Mouse (Mus musculus) cerebellum, postnatal 36 days (tissue): ENCODE measurements around the gene Chic1.

ENCODE experiments used
- DNase-seq, 2 experiments: peaks; one replicate each; pipeline ENCODE4 v3.0.0; 2021 to 2022; ENCODE audit warnings: mixed read lengths in 2 of 2

Chic1 gene

DNA sequence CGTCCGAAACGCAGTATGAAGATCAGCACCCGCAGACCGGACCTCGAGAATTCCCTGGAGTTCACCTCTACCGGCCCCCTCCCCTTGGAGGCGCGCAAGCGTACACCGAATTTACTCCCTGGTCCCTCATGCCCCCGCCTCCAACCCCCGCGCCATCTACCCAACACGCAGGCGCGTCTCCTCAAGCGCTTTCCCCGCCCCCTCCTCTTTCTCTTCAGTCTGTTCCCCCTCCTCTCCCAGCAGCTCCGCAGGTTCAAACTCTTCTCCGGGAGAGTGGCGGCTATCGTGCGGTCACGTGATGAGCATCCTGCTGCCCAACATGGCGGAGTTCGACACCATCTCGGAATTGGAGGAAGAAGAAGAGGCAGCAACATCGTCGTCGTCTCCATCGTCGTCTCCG is at the start of gene Chic1:
Gene Chic1 (plus strand): TSS at position 190 of the 400 bp plus-strand sequence.
- DNase-seq: peak; percentile 72 to 80

DNA sequence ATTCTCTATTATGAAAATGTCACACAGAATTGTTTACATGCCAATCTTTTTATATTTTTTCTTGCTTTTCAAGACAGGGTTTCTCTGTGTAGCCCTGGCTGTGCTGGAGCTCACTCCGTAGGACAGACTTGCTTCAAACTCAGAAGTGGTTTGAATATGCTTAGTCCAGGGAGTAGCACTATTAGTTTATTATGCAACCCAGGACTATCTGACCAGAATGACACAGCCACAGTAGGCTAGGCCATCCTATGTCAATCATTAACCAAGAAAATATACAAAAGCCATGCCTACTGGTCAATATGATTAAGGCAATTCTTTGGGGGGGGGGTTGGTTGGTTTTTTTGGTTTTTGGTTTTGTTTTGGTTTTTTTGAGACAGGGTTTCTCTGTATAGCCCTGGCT is 48.0 kb upstream of the Chic1 start:
- DNase-seq: no peak

DNA sequence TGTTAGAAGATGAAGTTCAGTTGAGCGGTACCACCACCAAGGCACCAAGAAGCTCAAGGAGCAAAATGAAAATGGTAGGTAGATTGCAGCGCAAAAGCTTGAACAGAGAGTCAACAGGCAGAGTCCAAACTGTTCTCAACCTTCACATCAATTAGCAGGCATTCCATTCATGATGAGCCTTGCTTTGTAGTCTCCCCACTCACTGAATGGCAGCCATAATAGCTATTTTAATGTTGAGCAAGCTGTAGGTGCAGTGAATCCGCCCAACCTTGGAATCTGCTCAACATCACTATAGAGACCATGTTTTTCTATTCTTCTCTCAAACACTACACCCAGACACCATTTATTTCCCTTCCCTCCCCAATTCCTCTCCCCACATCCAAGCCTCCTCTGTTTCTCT is 44.6 kb upstream of the Chic1 start:
- no peak for DNase-seq

DNA sequence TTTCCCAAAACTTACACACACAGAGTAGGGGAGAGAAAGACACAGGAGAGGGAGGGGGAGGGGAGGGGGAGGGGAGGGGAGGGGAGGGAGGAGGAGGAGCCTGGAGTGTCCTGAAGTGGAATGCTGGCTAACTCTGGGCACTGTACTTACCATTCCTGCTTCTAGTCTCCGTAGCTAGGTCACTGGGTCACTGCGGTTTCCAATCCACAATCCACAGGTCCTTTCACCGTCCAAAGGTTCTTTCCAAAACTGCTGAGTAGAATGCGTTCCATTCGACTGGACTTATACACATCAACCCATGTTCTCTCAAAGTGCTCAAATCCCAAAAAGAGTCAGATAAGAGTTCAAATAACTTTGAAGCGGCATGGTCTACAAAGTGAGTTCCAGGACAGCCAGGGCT is 42.1 kb upstream of the Chic1 start:
- DNase-seq: no peak

DNA sequence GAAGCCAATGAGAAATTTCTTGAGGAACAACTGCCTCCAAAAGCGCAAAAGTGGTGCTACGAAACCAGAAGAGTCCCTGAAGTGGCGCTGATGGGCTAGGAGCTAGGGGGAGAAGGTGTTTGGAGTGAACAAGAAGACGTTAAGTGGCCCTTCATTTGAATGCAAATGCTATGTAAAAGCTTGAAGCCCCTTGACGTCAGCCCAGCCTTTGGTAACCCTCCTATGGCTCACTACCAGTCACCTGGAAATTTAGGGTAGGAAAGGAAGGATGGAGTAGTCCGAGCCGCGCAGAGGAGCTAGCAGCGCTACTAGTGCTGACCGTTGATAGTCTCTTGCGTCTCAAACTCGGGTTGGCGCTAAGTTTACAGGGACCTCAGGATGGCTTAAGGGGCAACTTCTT is 35.1 kb upstream of the Chic1 start, which contains the start of gene Cdx4:
Gene Cdx4 (plus strand): TSS at position 253 of the 400 bp plus-strand sequence.
- no peak for DNase-seq

DNA sequence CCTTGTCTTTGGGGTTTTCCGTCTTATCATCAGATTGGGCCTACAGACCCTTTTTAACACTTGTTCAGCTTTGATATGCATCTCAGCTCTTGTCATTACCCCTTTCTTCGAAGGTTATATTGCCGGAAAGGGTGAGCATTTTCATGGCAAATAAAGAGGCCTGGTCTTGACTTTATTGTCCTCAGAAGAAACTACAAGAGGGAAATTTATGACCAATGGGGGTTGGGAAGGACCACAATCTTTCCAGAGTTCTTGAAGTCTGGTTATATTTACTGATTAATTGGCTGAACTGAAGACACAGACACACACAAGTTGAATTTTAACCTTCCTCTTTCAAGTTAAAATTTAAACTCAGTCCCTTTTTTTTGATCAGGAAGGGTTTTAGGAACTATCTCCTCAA is 30.4 kb upstream of the Chic1 start:
- DNase-seq: no peak

DNA sequence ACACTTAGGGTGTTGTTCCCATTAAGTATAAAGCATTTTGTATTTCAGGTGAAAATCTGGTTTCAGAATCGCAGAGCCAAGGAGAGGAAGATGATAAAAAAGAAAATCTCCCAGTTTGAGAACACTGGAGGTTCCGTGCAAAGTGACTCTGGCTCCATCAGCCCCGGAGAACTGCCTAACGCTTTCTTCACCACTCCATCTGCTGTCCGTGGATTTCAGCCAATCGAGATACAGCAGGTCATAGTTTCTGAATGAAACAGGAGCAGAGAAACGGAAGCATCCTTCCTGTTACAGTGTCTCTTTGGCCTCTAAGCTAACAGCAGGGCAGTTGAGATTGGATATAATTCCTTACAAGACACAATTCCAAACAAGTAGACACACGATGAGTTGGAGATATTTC is 26.9 kb upstream of the Chic1 start:
- DNase-seq: peak; percentile 14 to 35

DNA sequence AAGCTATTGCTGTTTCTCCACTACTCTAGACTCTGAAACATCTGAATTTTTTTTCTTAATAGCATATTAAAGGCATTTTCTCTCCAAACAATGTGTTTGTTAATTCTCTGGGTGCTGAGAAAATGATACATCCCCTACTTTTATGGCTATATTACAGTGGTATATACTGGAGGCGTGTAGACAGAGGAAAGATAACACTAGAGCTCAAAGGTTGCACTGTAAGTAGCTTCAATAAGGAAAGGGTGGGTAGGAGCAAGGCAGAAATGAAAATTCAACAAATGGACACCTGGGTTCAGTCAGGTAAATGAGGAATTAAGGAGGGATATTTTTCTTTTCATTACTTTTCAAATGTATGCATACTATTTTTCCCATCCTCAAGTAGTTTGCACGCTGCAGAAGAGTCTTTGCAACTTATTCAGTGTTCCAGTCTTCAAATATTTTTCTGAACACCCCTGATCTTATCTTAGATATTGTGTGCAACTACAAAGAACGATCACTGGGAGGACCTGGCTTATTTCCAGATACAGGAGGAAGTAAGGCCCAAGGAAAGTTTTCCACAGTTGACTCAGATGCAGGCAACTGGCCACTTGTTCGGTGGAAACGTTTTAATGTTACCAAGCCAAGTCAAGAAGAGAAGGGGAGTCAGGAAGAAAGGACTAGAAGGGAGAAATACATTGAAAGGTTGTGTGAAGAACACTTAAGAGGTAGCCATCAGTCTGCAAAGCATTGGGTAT is 25.0 kb upstream of the Chic1 start:
- DNase-seq: no peak

DNA sequence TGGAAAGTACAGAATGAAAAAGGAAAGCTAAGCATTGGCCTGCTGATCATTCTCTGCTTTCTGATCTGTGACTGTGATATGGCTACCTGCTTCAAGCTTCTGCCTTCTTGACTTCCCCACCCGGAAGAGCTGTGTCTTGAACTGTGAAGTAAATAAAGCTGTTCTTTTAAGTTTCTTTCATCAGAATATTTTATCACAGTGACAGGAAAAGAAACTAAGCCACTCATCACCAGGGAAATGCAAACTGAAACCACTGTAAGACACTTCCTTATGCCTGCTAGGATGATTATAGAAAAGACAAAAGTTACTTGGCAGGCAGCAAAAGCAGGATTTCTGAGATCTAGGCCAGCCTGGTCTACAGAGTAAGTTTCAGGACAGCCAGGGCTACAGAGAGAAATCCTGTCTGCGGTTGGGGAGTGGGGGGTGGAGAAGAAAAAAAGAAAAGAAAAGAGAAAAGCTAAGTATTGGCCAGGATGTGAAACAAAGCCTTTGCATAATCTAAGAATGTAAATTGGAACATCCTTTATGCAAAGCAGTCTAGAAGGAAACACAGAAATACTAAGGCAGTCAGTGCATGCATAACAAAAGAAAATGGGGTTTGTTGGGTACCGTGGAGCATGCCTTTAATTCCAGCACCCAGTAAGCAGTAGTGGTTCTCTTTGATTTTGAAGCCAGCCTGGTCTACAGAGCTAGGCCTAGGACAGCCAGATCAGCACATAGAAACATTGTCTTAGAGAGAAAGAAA is 14.7 kb upstream of the Chic1 start:
- DNase-seq: no peak

DNA sequence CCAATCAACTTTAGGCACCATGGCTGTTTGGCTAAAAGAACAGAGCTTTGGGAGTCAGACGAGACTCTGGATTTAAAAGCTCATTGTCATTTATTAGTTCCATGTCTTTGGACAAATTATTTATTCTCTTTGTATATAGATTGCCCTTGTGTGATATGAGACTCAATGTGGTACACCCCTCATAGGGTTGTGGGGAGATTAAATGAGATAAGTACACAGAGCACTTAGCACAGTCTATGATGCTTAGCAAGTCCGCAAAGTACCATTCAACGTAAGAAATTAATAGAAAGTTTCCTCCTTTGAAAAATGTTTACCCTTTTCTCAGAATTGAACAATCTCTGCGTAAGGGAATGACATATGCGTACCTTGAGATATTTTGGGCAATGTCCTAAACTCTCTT is 492 bp upstream of the Chic1 start:
- DNase-seq: no peak

DNA sequence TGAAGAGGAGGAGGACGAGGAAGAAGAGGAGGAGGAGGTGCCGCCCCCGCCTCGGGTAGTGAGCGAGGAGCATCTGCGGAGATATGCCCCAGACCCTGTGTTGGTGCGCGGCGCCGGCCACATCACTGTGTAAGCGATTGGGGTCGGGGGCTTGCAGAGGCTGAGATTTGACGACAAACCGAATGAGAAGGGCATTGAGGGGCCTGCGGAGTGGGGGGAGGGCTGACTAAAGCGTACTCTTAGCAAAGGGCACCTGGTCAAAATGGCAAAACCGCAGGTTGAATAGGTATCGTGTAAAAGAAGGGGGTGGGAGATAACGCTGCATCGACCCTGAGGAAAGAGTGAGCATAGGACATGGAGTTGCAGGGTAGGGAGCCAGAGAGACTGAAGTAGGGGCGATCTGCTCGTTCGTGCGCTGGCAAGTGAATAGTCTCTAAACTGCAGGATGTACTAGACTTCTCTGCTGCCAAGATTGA is 523 bp downstream of the Chic1 start:
- DNase-seq: peak; percentile 4 to 21

DNA sequence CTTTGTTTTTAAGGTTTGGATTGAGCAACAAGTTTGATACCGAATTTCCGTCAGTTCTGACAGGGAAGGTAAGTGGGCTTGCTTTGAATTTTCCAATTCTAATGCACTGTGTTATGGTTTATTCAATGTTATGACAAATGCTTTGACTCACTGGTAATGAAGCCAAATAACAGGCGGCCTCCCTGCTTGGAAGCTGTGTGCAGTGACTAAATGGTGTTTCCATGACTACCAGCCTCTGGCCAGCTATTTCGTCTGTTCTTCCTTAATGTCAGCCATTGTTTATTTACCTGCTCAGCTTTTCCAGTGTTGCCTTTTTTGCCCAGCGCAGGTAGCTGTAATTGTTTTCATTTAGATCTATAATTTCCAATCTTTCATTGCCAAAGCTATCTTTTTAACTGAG is 9.9 kb downstream of the Chic1 start:
- DNase-seq: no peak

DNA sequence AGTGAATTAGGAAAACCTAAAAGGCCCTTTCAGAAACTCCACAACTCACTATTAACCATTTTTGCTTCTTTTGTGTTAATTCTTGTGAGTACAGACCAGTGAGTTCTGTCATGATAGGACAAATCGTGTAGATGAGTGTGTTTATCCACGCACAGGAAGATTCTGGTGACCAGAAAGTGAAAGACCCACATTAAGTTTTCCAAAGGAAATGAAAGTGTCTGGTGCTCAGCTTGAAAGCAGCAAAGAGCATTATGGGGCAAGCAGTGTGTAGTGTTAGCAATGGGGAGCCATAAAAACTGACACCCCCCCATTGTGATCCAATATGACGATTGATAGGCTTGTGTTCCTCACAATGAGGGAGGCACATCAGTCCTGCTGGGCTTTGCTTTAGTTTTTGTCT is 12.4 kb downstream of the Chic1 start:
- no peak for DNase-seq

DNA sequence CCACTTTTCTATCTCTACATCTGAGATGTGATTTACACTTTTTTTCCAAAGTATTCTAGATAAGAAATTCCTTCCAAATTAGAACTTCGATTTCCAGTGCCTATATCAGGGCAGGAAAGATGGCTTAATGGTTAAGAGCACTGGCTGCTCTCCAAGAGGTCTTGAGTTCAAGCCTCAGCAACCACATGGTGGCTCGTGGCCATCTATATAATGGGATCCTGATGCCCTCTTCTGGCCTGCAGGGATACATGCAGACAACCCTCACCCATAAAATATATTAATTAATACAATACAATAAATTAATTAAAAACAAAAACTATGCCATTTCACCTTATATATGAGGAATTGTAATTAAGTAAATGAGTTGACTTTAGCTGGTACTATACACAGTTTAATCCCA is 14.9 kb downstream of the Chic1 start:
- DNase-seq: no peak

DNA sequence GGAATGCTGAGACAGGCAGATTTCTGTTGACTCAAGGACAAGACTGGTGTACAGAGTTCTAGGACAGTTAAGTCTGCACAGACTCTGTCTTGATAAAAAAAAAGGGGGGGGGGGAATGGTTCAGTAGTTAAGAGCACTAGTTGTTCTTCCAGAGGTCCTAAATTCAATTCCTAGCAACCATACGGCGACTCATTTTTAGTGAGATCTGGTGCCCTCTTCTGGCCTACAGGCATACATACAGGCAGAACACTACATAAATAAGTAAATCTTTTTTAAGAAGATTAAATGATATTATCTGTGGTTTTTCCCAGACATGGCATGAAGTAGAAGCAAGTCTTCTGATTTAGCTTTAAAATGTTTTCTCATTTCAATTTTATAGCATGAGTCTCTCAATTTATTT is 15.4 kb downstream of the Chic1 start:
- DNase-seq: no peak

DNA sequence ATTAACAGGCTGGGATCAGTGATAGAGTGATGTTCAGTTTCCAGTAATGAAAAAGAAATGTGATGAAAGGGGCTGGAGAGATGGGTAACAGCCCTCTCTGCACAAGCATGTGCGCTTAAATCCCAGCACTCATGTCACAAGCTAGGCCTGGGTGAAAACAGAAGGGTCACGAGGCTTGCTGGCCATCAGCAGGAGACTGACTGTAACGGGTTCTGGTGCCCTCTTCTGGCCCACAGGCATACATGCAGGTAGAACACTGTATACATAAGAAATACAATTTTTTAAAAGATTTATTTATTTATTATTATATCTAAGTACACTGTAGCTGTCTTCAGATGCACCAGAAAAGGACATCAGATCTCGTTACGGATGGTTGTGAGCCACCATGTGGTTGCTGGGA is 18.0 kb downstream of the Chic1 start:
- DNase-seq: peak in 1 of 2 experiments; percentile 24

DNA sequence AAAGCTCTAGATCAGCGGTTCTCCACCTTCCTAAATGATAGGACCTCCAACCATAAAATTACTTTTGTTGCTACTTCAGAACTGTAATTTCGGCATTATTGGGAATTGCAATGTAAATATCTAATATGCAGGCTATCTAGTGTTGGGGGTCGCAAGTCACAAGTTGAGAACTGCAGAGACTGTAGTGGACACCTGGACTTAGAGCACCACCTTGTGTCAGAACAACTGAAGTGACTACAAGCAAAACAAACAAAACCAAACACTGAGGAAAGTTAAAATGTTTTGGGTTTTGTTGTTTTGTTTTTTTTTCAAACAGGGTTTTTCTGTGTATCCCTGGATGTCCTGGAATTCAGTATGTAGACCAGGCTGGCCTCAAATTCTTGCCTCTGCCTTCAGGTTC is 28.3 kb downstream of the Chic1 start:
- no peak for DNase-seq

DNA sequence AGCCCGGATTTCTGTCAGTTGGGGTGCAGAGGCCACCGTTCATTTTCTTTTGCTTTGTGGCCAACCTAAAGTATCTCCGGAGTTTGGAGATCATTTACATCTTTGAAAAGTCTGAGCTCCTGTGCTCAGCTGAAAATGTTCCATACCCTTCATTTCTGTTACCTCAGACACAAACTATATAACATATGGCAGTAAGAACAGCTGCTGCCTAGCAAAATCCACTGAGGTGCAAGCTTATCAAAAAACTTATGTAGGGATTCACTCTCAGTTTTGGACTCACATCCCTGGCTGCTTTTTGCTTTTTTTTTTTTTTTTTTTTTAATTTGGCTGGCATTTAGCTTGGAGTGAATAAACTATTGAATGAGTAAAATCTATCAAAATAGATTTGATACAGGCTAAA is 31.9 kb downstream of the Chic1 start:
- DNase-seq: no peak

DNA sequence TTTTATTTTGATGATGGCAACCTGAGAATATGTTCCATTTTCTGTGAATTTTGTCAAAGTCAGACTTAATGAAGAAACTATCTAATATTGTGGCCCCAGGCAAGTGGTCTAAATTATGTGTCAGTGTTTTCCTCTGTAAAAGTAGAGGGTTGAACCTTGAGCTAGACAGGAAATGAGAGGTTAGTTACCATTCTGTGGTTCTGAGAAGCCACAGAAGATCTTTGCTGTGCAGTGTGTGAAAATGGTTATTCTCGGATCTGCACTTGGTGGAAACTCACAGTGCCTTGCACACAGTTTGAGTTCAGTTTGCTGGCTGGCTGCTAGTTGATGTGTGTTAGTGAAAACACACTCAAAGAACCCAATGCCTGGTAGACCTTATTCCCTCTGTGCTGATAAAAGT is 37.6 kb downstream of the Chic1 start:
- no peak for DNase-seq

DNA sequence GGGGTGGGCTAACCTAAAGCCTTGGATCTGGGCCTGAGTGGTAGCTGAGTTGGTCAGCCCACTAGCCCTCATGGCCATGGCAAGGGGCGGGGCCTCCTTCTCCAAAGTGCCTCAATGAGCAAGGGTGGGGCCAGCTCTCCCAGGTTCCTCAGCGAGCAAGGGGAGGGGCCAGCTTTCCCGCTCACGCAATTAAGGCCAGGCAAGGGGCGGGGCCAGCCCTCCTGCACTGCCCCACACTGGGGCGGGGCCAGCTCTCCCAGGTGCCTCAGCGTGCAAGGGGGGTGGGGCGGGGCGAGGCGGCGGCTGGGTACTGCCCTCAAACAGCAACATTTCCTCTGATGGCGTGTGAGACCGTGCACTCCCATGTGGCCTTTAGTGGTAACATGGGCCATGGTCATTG is 48.7 kb downstream of the Chic1 start:
- DNase-seq: no peak

DNA sequence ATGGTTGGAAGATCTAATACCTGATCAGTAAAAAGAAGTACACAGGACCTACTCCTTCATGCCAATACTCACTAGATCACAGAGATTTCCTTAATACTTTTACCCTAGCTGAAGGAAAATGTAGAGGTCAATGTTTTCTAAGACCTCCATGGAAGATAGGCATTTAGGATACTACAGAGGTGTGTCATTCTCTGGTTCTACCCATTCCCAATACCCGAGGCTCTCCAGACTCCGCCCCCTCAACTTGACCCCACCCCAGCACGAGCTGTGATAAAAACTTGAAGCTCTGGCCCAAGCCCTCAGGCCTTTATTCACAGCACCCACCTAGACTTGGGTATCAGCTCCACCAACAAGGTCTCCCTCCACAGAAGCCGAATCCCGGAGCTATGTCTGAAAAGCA is 57.9 kb downstream of the Chic1 start, which contains the start of gene Tsx:
Gene Tsx (plus strand): TSS at position 301 of the 400 bp plus-strand sequence.
- no peak for DNase-seq

DNA sequence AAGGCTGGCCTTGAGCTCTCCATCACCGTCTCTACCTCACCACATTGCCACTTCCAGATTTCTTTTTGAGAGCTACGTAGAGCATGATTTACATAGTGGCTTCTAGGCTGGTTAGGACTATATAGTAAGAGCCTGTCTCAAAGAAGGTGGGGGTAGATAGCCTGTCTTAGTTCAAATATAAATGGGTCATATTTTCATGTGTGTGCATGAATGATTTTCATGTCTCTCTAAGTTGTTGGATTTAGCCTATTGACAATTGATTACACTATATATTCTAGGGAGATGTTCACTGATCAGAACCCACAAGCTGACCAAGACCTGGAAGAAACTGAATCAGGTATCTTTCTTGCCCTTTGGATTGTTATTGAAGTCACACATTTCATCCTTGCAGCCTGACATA is 65.4 kb downstream of the Chic1 start, which contains the start of gene Gm26992:
Gene Gm26992 (plus strand): TSS at position 301 of the 400 bp plus-strand sequence.
- DNase-seq: no peak

DNA sequence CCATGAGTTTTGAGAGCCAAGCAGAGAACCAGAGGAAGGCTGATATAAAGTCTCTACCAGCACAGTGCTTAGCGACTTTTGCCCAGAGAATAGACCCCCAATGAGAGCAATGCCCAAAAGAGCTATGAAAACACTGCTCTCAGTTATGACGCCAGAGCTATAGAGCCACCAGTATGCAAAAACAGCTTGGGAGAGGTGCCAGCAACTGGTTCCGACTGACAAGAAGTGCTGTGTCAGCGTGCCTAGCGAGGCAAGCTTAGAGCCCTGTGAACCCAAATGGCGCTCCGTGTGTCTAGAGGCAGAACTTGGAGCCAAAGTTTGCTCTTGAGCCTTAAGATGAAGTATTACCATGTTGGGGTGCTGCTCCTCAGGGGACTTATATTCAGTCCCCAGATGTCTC is 71.4 kb downstream of the Chic1 start:
- DNase-seq: no peak

DNA sequence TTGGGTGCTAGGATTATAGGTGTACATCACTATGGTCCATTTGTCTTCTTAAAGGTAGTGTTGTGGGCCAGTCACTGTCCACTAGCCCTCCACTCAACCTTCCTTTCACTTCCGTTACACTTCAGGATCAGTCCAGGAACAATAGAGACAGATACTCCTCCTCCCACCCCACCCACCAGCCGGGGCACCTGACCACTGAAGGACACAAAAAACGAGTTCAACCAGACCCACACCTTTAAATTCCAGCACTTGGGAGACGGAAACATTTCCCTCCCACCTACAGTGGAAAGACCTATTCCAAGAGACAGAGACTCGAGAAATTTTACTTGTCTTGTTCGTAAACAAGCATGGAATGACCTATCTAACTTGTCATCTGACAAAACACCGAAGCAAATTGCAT is 76.0 kb downstream of the Chic1 start:
- no peak for DNase-seq
